Mouse (Mus musculus): ENCODE measurements at regions not wholly inside any gene's neighbourhood (a gene's known extent, or its start where the extent isn't known, plus 50 kb on each side); places are given as distances from the start of the nearest gene placed in this dataset.

- Histone ChIP-seq H3K9me3 (ENCODE audit: control insufficient read depth, insufficient read depth, low read depth, low read length) (no peaks in the 10 kb centered on the region), H3K4me1 (ENCODE audit: control insufficient read depth in 2 of 2, insufficient read depth in 2 of 2, low read length in 2 of 2, poor library complexity in 1 of 2) (peaks cover 1 to 3% of the 10 kb centered on the region in 2 experiments; a peak in 1 of 4 replicates), H3K36me3 (ENCODE audit: control insufficient read depth, insufficient read depth, low read length, poor library complexity, severe bottlenecking) (no peaks in the 10 kb centered on the region), H3K27ac (ENCODE audit: insufficient read depth, low read depth, low read length, poor library complexity, severe bottlenecking) (no peak overlapping the region), H3K4me3 (ENCODE audit: insufficient read depth in 1 of 2, low read depth in 1 of 2, low read length in 2 of 2, poor library complexity in 1 of 2, severe bottlenecking in 1 of 2) (no peak overlapping the region), H3K9ac (ENCODE audit: insufficient read depth, low read depth, low read length, poor library complexity, severe bottlenecking) (no peak overlapping the region)
- DNase-seq (ENCODE audit: low read depth, low spot score), result no peak
- TF ChIP-seq HCFC1 (IDR thresholded peaks at IDR 0.05; ENCODE audit: borderline replicate concordance, insufficient read depth, low read length) (no peak), ZNF384 (IDR thresholded peaks at IDR 0.05; ENCODE audit: low read depth, low read length) (no peak), ZC3H11A (IDR thresholded peaks at IDR 0.05; ENCODE audit: borderline replicate concordance, low read depth, low read length) (no peak), MAFK (IDR thresholded peaks at IDR 0.05; ENCODE audit: insufficient read depth, low read depth, low read length) (no peak), CHD2 (IDR thresholded peaks at IDR 0.05; ENCODE audit: low read depth, low read length) (no peak)
- in situ Hi-C loops (cut with MboI; ENCODE audit: low sequenced_read_pairs in 2 of 2, unreplicated experiment in 2 of 2), result no loop called here
Observed at GRCm38 (mm10) chr10:118751110-118751509, 118.9 kb downstream of the Dyrk2 start.

- no peak for TF ChIP-seq ZNF384 (IDR thresholded peaks at IDR 0.05; ENCODE audit: low read depth, low read length)
- TF ChIP-seq HCFC1 (IDR thresholded peaks at IDR 0.05; ENCODE audit: borderline replicate concordance, insufficient read depth, low read length), result no peak
- TF ChIP-seq MAFK (IDR thresholded peaks at IDR 0.05; ENCODE audit: insufficient read depth, low read depth, low read length), result no peak
- no peak for TF ChIP-seq CHD2 (IDR thresholded peaks at IDR 0.05; ENCODE audit: low read depth, low read length)
- no peak for TF ChIP-seq ZC3H11A (IDR thresholded peaks at IDR 0.05; ENCODE audit: borderline replicate concordance, low read depth, low read length)
- Histone ChIP-seq H3K36me3 (ENCODE audit: control insufficient read depth, insufficient read depth, low read length, poor library complexity, severe bottlenecking) (no peaks in the 10 kb centered on the region), H3K27ac (ENCODE audit: insufficient read depth, low read depth, low read length, poor library complexity, severe bottlenecking) (no peak overlapping the region), H3K4me1 (ENCODE audit: control insufficient read depth in 2 of 2, insufficient read depth in 2 of 2, low read length in 2 of 2, poor library complexity in 1 of 2) (peaks cover 0 to 3% of the 10 kb centered on the region in 2 experiments; a peak in 1 of 4 replicates), H3K9ac (ENCODE audit: insufficient read depth, low read depth, low read length, poor library complexity, severe bottlenecking) (no peak overlapping the region), H3K9me3 (ENCODE audit: control insufficient read depth, insufficient read depth, low read depth, low read length) (no peaks in the 10 kb centered on the region), H3K4me3 (ENCODE audit: insufficient read depth in 1 of 2, low read depth in 1 of 2, low read length in 2 of 2, poor library complexity in 1 of 2, severe bottlenecking in 1 of 2) (no peak overlapping the region)
- DNase-seq (ENCODE audit: low read depth, low spot score), result no peak
- in situ Hi-C loops (cut with MboI; ENCODE audit: low sequenced_read_pairs in 2 of 2, unreplicated experiment in 2 of 2), result no loop called here
Observed at GRCm38 (mm10) chr10:118753061-118753775, 116.8 kb downstream of the Dyrk2 start.

- Histone ChIP-seq H3K27ac (ENCODE audit: insufficient read depth, low read depth, low read length, poor library complexity, severe bottlenecking) (no peak overlapping the region), H3K4me3 (ENCODE audit: insufficient read depth in 1 of 2, low read depth in 1 of 2, low read length in 2 of 2, poor library complexity in 1 of 2, severe bottlenecking in 1 of 2) (no peak overlapping the region), H3K36me3 (ENCODE audit: control insufficient read depth, insufficient read depth, low read length, poor library complexity, severe bottlenecking) (no peaks in the 10 kb centered on the region), H3K4me1 (ENCODE audit: control insufficient read depth in 2 of 2, insufficient read depth in 2 of 2, low read length in 2 of 2, poor library complexity in 1 of 2) (no peaks in the 10 kb centered on the region), H3K9ac (ENCODE audit: insufficient read depth, low read depth, low read length, poor library complexity, severe bottlenecking) (no peak overlapping the region), H3K9me3 (ENCODE audit: control insufficient read depth, insufficient read depth, low read depth, low read length) (no peaks in the 10 kb centered on the region)
- in situ Hi-C loops (cut with MboI; ENCODE audit: low sequenced_read_pairs in 2 of 2, unreplicated experiment in 2 of 2), result no loop called here
- no peak for DNase-seq (ENCODE audit: low read depth, low spot score)
- no peak for TF ChIP-seq ZNF384 (IDR thresholded peaks at IDR 0.05; ENCODE audit: low read depth, low read length)
- no peak for TF ChIP-seq CHD2 (IDR thresholded peaks at IDR 0.05; ENCODE audit: low read depth, low read length)
- no peak for TF ChIP-seq HCFC1 (IDR thresholded peaks at IDR 0.05; ENCODE audit: borderline replicate concordance, insufficient read depth, low read length)
- no peak for TF ChIP-seq ZC3H11A (IDR thresholded peaks at IDR 0.05; ENCODE audit: borderline replicate concordance, low read depth, low read length)
- TF ChIP-seq MAFK (IDR thresholded peaks at IDR 0.05; ENCODE audit: insufficient read depth, low read depth, low read length), result no peak
Observed at GRCm38 (mm10) chr10:118754791-118755190, 115.2 kb downstream of the Dyrk2 start.

- no peak overlapping the region for H3K27ac ChIP-seq (ENCODE audit: insufficient read depth, low read depth, low read length, poor library complexity, severe bottlenecking)
- no peaks in the 10 kb centered on the region for H3K36me3 ChIP-seq (ENCODE audit: control insufficient read depth, insufficient read depth, low read length, poor library complexity, severe bottlenecking)
- no peak for DNase-seq (ENCODE audit: low read depth, low spot score)
- TF ChIP-seq CHD2 (IDR thresholded peaks at IDR 0.05; ENCODE audit: low read depth, low read length) (no peak), HCFC1 (IDR thresholded peaks at IDR 0.05; ENCODE audit: borderline replicate concordance, insufficient read depth, low read length) (no peak), ZC3H11A (IDR thresholded peaks at IDR 0.05; ENCODE audit: borderline replicate concordance, low read depth, low read length) (no peak), ZNF384 (IDR thresholded peaks at IDR 0.05; ENCODE audit: low read depth, low read length) (no peak), MAFK (IDR thresholded peaks at IDR 0.05; ENCODE audit: insufficient read depth, low read depth, low read length) (no peak)
- no peaks in the 10 kb centered on the region for H3K9me3 ChIP-seq (ENCODE audit: control insufficient read depth, insufficient read depth, low read depth, low read length)
- H3K9ac ChIP-seq (ENCODE audit: insufficient read depth, low read depth, low read length, poor library complexity, severe bottlenecking), result no peak overlapping the region
- no peaks in the 10 kb centered on the region for H3K4me1 ChIP-seq (ENCODE audit: control insufficient read depth in 2 of 2, insufficient read depth in 2 of 2, low read length in 2 of 2, poor library complexity in 1 of 2)
- no peak overlapping the region for H3K4me3 ChIP-seq (ENCODE audit: insufficient read depth in 1 of 2, low read depth in 1 of 2, low read length in 2 of 2, poor library complexity in 1 of 2, severe bottlenecking in 1 of 2)
- in situ Hi-C loops (cut with MboI; ENCODE audit: low sequenced_read_pairs in 2 of 2, unreplicated experiment in 2 of 2), result no loop called here
Observed at GRCm38 (mm10) chr10:118758825-118759471, 111.1 kb downstream of the Dyrk2 start.

All from ES-E14 (cell line).